Mouse (Mus musculus): ENCODE results near the gene Hgd.

GRCm38 (mm10) chr16:37573061-37573460 is 6.9 kb upstream of the Hgd start:
- TF ChIP-seq POLR2A (IDR thresholded peaks at IDR 0.05; ENCODE audit: low read depth, low read length) (no peak), CTCF (IDR thresholded peaks at IDR 0.05; ENCODE audit: extremely low read depth, insufficient read length, insufficient replicate concordance, low read depth, low read length) (peak; percentile 33; the same call in 1 of the 2 replicates)

Data from small intestine, adult 2 months (tissue).